Mouse (Mus musculus) C2C12 (cell line): ENCODE data around the gene Hpn. TPM values are rescaled to one million over a fixed set of nuclear protein-coding genes. Genes with fewer than 3 reads are reported as not detected.

Experiments
- H3K27me3 ChIP-seq: one replicate; pipeline ENCODE4 v1.6.1; 2011; ENCODE audit not compliant: control insufficient read depth, insufficient read depth, insufficient read length
- H3K36me3 ChIP-seq: one replicate; pipeline ENCODE4 v1.6.1; 2011; ENCODE audit not compliant: control insufficient read depth, insufficient read depth
- H3K4me3 ChIP-seq: one replicate; pipeline ENCODE4 v1.5.1; 2011; ENCODE audit warnings: mild to moderate bottlenecking, control low read depth; ENCODE audit not compliant: poor library complexity, insufficient read depth, severe bottlenecking
- H3K79me2 ChIP-seq: one replicate; pipeline ENCODE4 v1.6.1; 2011; ENCODE audit not compliant: control insufficient read depth, insufficient read depth
- H3K79me3 ChIP-seq: one replicate; pipeline ENCODE4 v1.6.1; 2011; ENCODE audit warnings: low read depth, control low read depth
- H3ac ChIP-seq: one replicate; pipeline ENCODE3; 2011; ENCODE audit warnings: low read depth; ENCODE audit not compliant: control insufficient read depth, insufficient read length
- CEBPB ChIP-seq: IDR thresholded peaks from one replicate; pipeline ENCODE4 v1.6.1; 2011; ENCODE audit warnings: low read depth, mild to moderate bottlenecking, control low read depth, moderate library complexity
- CTCF ChIP-seq: IDR thresholded peaks from one replicate; pipeline ENCODE4 v1.5.1; 2011; ENCODE audit not compliant: control insufficient read depth, insufficient read depth, insufficient read length
- FOSL1 ChIP-seq: IDR thresholded peaks from one replicate; pipeline ENCODE4 v1.8.0; 2011; ENCODE audit warnings: mild to moderate bottlenecking, low read length; ENCODE audit not compliant: poor library complexity, insufficient read depth, severe bottlenecking
- MAX ChIP-seq: IDR thresholded peaks from one replicate; pipeline ENCODE4 v1.6.1; 2011; ENCODE audit warnings: mild to moderate bottlenecking, control low read depth
- MYOD1 ChIP-seq: IDR thresholded peaks from one replicate; pipeline ENCODE4 v1.6.1; 2011; ENCODE audit warnings: low read depth; ENCODE audit not compliant: control insufficient read depth, insufficient read length
- MYOG ChIP-seq: IDR thresholded peaks from one replicate; pipeline ENCODE4 v1.6.1; 2011; ENCODE audit not compliant: control insufficient read depth, insufficient read length; ENCODE audit errors: extremely low read depth
- USF1 ChIP-seq: IDR thresholded peaks from one replicate; pipeline ENCODE4 v1.6.1; 2011; ENCODE audit warnings: low read depth, mild to moderate bottlenecking, control low read depth, moderate library complexity
- polyA plus RNA-seq: library from polyadenylated mRNA; unstranded; fragments of >200 nt; fragmentation: generic; extraction: Trizol; gene quantifications from one replicate; pipeline ENCODE4 v1.2.1, GENCODE M21; 2012; ENCODE audit warnings: missing spikeins

The Hpn gene
- polyA plus RNA-seq, 1 experiment, result not detected

- H3K4me3 ChIP-seq, result no peak overlapping the region
- peaks cover 35% of the 10 kb centered on the region for H3K27me3 ChIP-seq
- H3K79me3 ChIP-seq, result no peaks in the 10 kb centered on the region
- no peaks in the 10 kb centered on the region for H3K79me2 ChIP-seq
- no peaks in the 10 kb centered on the region for H3K36me3 ChIP-seq
- TF ChIP-seq CTCF (no peak), FOSL1 (no peak), MAX (no peak), MYOG (no peak), MYOD1 (no peak), USF1 (no peak), CEBPB (no peak)
- H3ac ChIP-seq, result no peak overlapping the region
Observed at GRCm38 (mm10) chr7:31099612-31099982, 15.5 kb downstream of the Hpn start.

- TF ChIP-seq CEBPB (no peak), MYOG (no peak)
- H3K27me3 ChIP-seq, result peaks cover 32% of the 10 kb centered on the region
- H3K79me3 ChIP-seq, result no peaks in the 10 kb centered on the region
- no peaks in the 10 kb centered on the region for H3K36me3 ChIP-seq
- H3K4me3 ChIP-seq, result no peak overlapping the region
- H3ac ChIP-seq, result no peak overlapping the region
- no peaks in the 10 kb centered on the region for H3K79me2 ChIP-seq
Observed at GRCm38 (mm10) chr7:31098697-31099611, 16.1 kb downstream of the Hpn start.

- Histone ChIP-seq H3K79me3 (no peaks in the 10 kb centered on the region), H3K27me3 (peaks cover 28% of the 10 kb centered on the region), H3ac (no peak overlapping the region), H3K79me2 (no peaks in the 10 kb centered on the region), H3K4me3 (no peak overlapping the region), H3K36me3 (no peaks in the 10 kb centered on the region)
- no peak for TF ChIP-seq MAX
- peak; percentile 86 for TF ChIP-seq CTCF
Observed at GRCm38 (mm10) chr7:31097583-31098248, 17.4 kb downstream of the Hpn start.

GRCm38 (mm10) chr7:31096892-31097564 lies 18.1 kb downstream of the Hpn start:
- H3K27me3 ChIP-seq, result peaks cover 29% of the 10 kb centered on the region
- no peak overlapping the region for H3K4me3 ChIP-seq
- TF ChIP-seq MYOG (no peak), MAX (no peak), CTCF (no peak), CEBPB (no peak), USF1 (no peak), FOSL1 (no peak), MYOD1 (no peak)
- H3K36me3 ChIP-seq, result no peaks in the 10 kb centered on the region
- no peak overlapping the region for H3ac ChIP-seq
- no peaks in the 10 kb centered on the region for H3K79me2 ChIP-seq
- H3K79me3 ChIP-seq, result no peaks in the 10 kb centered on the region

- Histone ChIP-seq H3K79me3 (no peaks in the 10 kb centered on the region), H3K79me2 (no peaks in the 10 kb centered on the region), H3K27me3 (peaks cover 32% of the 10 kb centered on the region), H3K36me3 (no peaks in the 10 kb centered on the region), H3K4me3 (no peak overlapping the region), H3ac (no peak overlapping the region)
- TF ChIP-seq CEBPB (no peak), MYOD1 (no peak), MAX (no peak), MYOG (no peak), FOSL1 (no peak), USF1 (no peak), CTCF (no peak)
Observed at GRCm38 (mm10) chr7:31094774-31095501, 20.2 kb downstream of the Hpn start.
